Mouse (Mus musculus) bone marrow macrophage, adult 2 months (primary cell): ENCODE measurements around the gene Cdkl1. TPM values are rescaled to one million over a fixed set of nuclear protein-coding genes. Genes with fewer than 3 reads are reported as not detected.

Experiments
- H3K27ac ChIP-seq: 2 replicates; pipeline ENCODE4 v1.5.1; 2012; ENCODE audit warnings: low read depth, low read length; ENCODE audit not compliant: insufficient read depth
- H3K4me1 ChIP-seq: 2 replicates; pipeline ENCODE4 v1.6.1; 2012; ENCODE audit warnings: low read length; ENCODE audit not compliant: control insufficient read depth, insufficient read depth
- H3K4me3 ChIP-seq: 2 replicates; pipeline ENCODE4 v1.5.1; 2012; ENCODE audit warnings: mild to moderate bottlenecking, low read length, moderate library complexity; ENCODE audit not compliant: insufficient read depth
- CTCF ChIP-seq: IDR thresholded peaks from 2 replicates; pipeline ENCODE4 v1.5.1; 2012; ENCODE audit warnings: low read depth, mild to moderate bottlenecking, low read length, moderate library complexity
- POLR2A ChIP-seq: IDR thresholded peaks from 2 replicates; pipeline ENCODE4 v1.6.1; 2012; ENCODE audit warnings: mild to moderate bottlenecking, low read depth, low read length, borderline replicate concordance
- polyA plus RNA-seq: library from polyadenylated mRNA; stranded (reverse); fragments of >200 nt; gene quantifications from 2 replicates; pipeline ENCODE4 v1.2.4, GENCODE M21; 2012; ENCODE audit not compliant: missing spikeins, insufficient read depth, insufficient read length

Gene Cdkl1
- polyA plus RNA-seq, 1 experiment = not detected

GRCm38 (mm10) chr12:69766185-69766904, 24.7 kb downstream of the Cdkl1 start:
- no peak overlapping the region for H3K27ac ChIP-seq
- H3K4me1 ChIP-seq = 0 out of 2 replicates have a peak, but pooled peaks cover 2% of the 10 kb centered on the region
- TF ChIP-seq POLR2A (no peak), CTCF (no peak)
- no peak overlapping the region for H3K4me3 ChIP-seq

GRCm38 (mm10) chr12:69765543-69765942, 25.5 kb downstream of the Cdkl1 start:
- Histone ChIP-seq H3K4me1 (0 out of 2 replicates have a peak, but pooled peaks cover 2% of the 10 kb centered on the region), H3K4me3 (no peak overlapping the region), H3K27ac (no peak overlapping the region)
- TF ChIP-seq CTCF (no peak), POLR2A (no peak)

DNA sequence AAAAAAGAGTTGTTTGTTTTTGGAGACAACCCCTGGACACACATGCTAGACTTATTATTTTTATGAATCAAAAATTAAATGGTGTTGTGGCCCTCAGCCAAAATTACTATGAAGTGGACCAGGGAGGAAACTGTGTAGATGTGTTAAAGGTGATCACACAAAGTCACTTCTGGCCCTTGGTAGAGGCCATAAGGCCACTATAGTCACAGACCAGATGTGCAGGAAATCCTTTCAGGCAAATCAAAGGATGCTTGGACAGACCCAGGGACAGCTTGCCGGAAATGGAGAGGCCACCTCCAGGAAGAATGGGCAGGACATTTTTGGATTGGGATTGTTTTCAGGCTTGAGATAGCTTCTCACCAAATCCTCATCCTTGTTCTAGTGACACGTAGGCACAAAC, 29.5 kb downstream of the Cdkl1 start:
- H3K4me1 ChIP-seq = peaks cover 5% of the 10 kb centered on the region; the same call in 1 of the 2 replicates
- TF ChIP-seq CTCF (no peak), POLR2A (no peak)
- no peak overlapping the region for H3K27ac ChIP-seq
- no peak overlapping the region for H3K4me3 ChIP-seq

GRCm38 (mm10) chr12:69760743-69761406, 30.2 kb downstream of the Cdkl1 start:
- Histone ChIP-seq H3K27ac (no peak overlapping the region), H3K4me3 (no peak overlapping the region), H3K4me1 (peaks cover 2% of the 10 kb centered on the region; the same call in 1 of the 2 replicates)
- TF ChIP-seq CTCF = no peak
- TF ChIP-seq POLR2A = no peak

GRCm38 (mm10) chr12:69760014-69760413, 31.1 kb downstream of the Cdkl1 start:
- TF ChIP-seq POLR2A = no peak
- TF ChIP-seq CTCF = no peak
- H3K4me1 ChIP-seq = peaks cover 2% of the 10 kb centered on the region; the same call in 1 of the 2 replicates
- no peak overlapping the region for H3K27ac ChIP-seq
- H3K4me3 ChIP-seq = no peak overlapping the region

GRCm38 (mm10) chr12:69759267-69759885, 31.7 kb downstream of the Cdkl1 start:
- H3K4me1 ChIP-seq = peaks cover 2% of the 10 kb centered on the region; the same call in 1 of the 2 replicates
- TF ChIP-seq CTCF (no peak), POLR2A (no peak)
- H3K27ac ChIP-seq = no peak overlapping the region
- H3K4me3 ChIP-seq = no peak overlapping the region

DNA sequence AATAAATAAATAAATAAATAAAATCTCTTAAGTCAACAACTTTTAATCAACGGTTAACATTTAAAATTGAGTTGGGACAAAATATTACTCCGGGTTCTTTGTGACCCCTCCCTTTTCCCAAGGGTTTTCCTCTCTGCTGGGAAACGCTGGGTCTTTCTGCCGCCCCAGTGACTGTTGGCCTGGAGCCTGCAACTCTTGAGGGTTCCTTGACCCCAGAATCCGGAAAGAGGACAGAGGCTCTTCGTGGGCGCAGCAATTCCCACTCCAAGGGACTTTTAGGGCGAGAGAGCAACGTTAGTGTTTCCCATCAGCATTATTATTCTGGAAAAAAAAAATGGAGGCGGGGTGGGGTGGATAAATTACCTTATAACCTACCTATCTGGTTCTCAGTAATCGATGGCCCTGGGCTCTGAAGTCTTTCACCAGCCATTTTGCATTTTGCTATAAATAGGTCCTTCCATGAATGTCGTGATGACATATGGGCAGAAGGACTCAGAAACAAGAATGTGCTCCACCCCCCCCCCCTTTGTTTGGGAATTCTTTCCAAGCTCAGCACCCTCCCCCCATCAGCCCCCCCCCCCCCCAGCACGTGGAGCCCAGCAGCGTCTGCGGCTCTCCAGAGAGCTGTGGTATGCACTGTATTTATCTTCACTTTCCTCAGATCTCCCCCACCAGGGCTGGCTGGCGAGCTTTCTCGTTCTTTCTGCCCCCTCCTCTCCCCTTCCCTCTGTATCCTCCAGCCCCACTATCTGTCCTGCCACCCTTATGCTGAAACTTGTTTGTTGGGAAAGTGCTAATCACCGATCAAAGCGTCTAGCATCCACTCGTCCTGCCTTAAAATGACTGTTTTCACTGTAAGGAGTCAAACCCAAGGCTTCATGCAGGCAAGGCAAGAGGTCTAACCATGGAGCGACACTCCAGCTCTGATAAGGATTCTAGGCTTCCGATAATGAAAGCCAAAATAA, 32.6 kb downstream of the Cdkl1 start:
- TF ChIP-seq CTCF = no peak
- no peak for TF ChIP-seq POLR2A
- Histone ChIP-seq H3K4me1 (peaks cover 2% of the 10 kb centered on the region; the same call in 1 of the 2 replicates), H3K27ac (no peak overlapping the region), H3K4me3 (no peak overlapping the region)

DNA sequence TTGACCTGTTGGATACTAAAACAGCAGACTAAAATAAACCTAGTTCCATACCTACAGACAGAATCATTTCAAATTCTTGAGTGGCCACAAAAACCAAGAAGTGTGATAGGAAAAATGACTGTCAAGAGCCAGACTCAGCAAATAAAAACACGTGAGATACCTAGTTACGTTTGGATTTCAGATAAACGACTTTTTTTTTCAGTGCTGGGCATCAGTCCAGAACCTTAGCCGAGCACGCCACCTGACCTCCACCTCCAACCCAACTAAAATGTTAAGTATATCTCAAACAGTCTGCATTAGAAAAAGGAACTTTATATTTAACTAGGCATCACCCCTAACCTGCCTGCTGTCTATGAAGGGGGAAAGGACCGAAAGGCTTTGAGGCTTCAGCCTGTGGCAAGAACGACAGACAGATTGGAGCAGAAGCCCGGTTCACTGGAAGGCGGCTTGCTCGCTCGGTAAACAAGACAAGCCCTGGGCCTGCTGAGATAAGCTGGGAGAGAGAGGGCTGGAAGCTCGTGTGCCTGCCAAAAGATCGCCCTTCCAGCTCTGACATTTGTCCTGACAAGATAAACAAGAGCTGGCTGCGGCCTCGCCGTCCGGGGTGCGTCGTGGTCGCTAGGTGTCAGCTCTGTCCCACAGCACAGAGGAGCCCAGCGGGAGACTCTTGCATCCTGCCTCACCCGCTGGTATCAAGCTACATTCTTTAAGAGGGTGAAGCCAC, 33.5 kb downstream of the Cdkl1 start:
- Histone ChIP-seq H3K27ac (no peak overlapping the region), H3K4me1 (peaks cover 2% of the 10 kb centered on the region; the same call in 1 of the 2 replicates), H3K4me3 (no peak overlapping the region)
- TF ChIP-seq CTCF = no peak; the same call in 1 of the 2 replicates
- TF ChIP-seq POLR2A = no peak

DNA sequence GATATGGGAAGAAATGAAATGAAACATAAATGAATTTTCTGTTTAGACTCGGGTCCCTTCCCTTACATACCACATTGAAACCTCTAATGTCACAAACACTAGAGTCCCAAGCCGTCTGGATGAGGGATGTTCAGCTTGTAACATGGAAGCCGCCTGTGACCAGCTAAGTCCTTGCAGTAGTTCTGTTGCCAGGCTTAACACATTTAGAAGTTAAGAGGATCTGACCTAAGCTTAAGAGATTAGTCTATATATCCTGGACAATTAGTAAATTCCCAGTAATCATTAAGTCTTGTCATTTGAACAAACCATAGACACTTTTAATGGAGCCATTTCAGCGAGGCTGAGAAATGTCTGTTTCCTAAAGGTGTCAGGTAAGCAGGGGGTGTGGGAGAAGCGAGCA, 35.1 kb downstream of the Cdkl1 start:
- Histone ChIP-seq H3K4me3 (no peak overlapping the region), H3K4me1 (peaks cover 2% of the 10 kb centered on the region; the same call in 1 of the 2 replicates), H3K27ac (no peak overlapping the region)
- no peak for TF ChIP-seq POLR2A
- TF ChIP-seq CTCF = no peak
